Mouse (Mus musculus) bone marrow macrophage, adult 2 months (primary cell): ENCODE measurements around the gene Zbtb7a.

ENCODE experiments used
- CTCF ChIP-seq: IDR thresholded peaks from 2 replicates; pipeline ENCODE4 v1.5.1; 2012; ENCODE audit warnings: low read depth, mild to moderate bottlenecking, low read length, moderate library complexity
- POLR2A ChIP-seq: IDR thresholded peaks from 2 replicates; pipeline ENCODE4 v1.6.1; 2012; ENCODE audit warnings: mild to moderate bottlenecking, low read depth, low read length, borderline replicate concordance

DNA sequence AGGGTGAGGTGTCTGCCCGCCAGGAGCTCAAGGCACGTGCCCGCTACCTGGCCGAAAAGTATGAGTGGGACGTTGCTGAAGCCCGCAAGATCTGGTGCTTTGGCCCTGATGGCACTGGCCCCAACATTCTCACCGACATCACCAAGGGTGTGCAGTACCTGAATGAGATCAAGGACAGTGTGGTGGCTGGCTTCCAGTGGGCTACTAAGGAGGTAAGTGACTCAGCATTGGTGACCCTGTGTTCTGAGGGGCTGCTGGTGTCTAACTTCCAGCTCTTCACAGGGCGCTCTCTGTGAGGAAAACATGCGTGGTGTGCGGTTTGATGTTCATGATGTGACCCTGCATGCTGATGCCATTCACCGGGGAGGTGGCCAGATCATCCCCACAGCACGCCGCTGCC is 45.9 kb downstream of the Zbtb7a start:
- TF ChIP-seq CTCF (no peak), POLR2A (no peak)
